Mouse (Mus musculus) hindbrain, embryonic 13.5 days (tissue): Measurements from ENCODE around the gene Alox12. TPM values are rescaled to one million over a fixed set of nuclear protein-coding genes. Genes with fewer than 3 reads are reported as not detected.

Source experiments
- ATAC-seq: fragments of 200-750 bp; cut with Nextera tagmentation; 2 replicates; pipeline ENCODE4 v1.8.0; 2017; ENCODE audit warnings: moderate TSS enrichment; ENCODE audit not compliant: low FRiP score
- H3K27ac ChIP-seq: fragments of 300-500 bp; sonication (generic); 2 replicates; pipeline ENCODE4 v1.5.1; 2015; ENCODE audit warnings: inconsistent platforms, mild to moderate bottlenecking, moderate library complexity
- H3K27me3 ChIP-seq: fragments of 300-500 bp; sonication (generic); 2 replicates; pipeline ENCODE4 v1.6.1; 2015; ENCODE audit warnings: mild to moderate bottlenecking, inconsistent platforms
- H3K36me3 ChIP-seq: fragments of 300-500 bp; sonication (generic); 2 replicates; pipeline ENCODE4 v1.6.1; 2015; ENCODE audit warnings: mild to moderate bottlenecking, inconsistent platforms
- H3K4me1 ChIP-seq: fragments of 300-500 bp; sonication (generic); replicated peaks from 2 replicates; pipeline ENCODE4 v1.6.1; 2015; ENCODE audit warnings: inconsistent platforms
- H3K4me2 ChIP-seq: fragments of 300-500 bp; sonication (generic); 2 replicates; pipeline ENCODE4 v1.6.1; 2015; ENCODE audit warnings: inconsistent platforms, mild to moderate bottlenecking, moderate library complexity
- H3K4me3 ChIP-seq: fragments of 300-500 bp; sonication (generic); 2 replicates; pipeline ENCODE4 v1.5.1; 2015; ENCODE audit warnings: mild to moderate bottlenecking, inconsistent platforms
- H3K9ac ChIP-seq: fragments of 300-500 bp; sonication (generic); 2 replicates; pipeline ENCODE4 v1.6.1; 2015; ENCODE audit warnings: mild to moderate bottlenecking, inconsistent platforms
- H3K9me3 ChIP-seq: fragments of 300-500 bp; sonication (generic); 2 replicates; pipeline ENCODE4 v1.6.1; 2016; ENCODE audit warnings: inconsistent platforms
- WGBS: fragments of 180-500 bp; shearing (Covaris S2); methylation state at CpG from one replicate; pipeline ENCODE4 v1.1.7; 2015; 5-methylcytosine and 5-hydroxymethylcytosine counted together
- polyA plus RNA-seq: library from polyadenylated mRNA; unstranded; fragments of >200 nt; fragmentation: Nextera tagmentation; extraction: Ambion mirVana; gene quantifications from 2 replicates; pipeline ENCODE4 v1.2.1, GENCODE M21; 2015

Gene Alox12
- polyA plus RNA-seq, 1 experiment from 2014 or later: 2.8 TPM

DNA sequence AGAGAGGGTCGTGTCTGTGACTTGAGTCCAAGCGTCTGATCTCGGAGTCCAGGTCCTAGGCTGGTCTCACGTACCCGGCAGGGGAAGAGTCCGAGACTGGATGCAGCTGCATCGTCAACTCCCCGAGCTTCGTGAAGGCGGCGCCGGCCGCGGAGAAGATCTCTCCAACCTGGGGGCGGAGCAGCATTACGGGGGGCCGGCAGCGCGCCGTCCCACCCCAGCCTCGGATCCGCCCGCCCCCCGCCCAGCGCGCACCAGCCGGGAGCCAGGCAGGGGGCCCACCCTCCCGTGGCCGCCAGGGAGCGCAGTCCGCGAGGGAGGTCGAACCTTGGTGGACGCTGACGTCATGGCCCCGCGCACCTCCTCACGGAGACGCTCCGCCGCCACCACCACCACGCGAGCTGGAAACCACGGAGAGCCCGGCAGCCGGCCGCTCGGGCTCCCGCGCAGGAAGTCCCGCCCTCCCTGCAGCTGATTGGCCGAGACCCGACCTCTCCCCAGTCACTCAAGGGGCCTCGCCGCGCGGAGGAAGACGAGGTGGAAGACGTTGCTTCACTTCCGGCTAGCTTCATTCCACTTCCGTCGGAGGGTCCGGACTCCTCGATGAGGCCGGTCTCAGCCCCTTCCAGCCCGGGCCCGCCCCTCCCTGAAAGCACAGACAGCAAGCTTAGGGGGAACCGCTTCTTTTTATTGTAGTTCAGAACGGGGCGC lies 17.5 kb downstream of the Alox12 start, which contains the start of gene 0610010K14Rik:
TSS of gene 0610010K14Rik (minus strand) at position 458 of the 711 bp plus-strand sequence.
- 0 out of 2 replicates have a peak, but pooled peaks cover 1% of the 10 kb centered on the region for H3K27me3 ChIP-seq
- H3K4me1 ChIP-seq: peaks cover 47% of the 10 kb centered on the region
- ATAC-seq: peak; percentile 93
- peak within 1 kb of the TSS; percentile 95 for H3K9ac ChIP-seq
- H3K36me3 ChIP-seq: peaks cover 21% of the 10 kb centered on the region
- H3K4me2 ChIP-seq: peak within 1 kb of the TSS; percentile 94
- peak within 1 kb of the TSS; percentile 93 for H3K4me3 ChIP-seq
- H3K9me3 ChIP-seq: no peaks in the 10 kb centered on the region
- WGBS: under 1% methylated on average over 66 of the region's 70 CpGs
- H3K27ac ChIP-seq: peak within 1 kb of the TSS; percentile 95

DNA sequence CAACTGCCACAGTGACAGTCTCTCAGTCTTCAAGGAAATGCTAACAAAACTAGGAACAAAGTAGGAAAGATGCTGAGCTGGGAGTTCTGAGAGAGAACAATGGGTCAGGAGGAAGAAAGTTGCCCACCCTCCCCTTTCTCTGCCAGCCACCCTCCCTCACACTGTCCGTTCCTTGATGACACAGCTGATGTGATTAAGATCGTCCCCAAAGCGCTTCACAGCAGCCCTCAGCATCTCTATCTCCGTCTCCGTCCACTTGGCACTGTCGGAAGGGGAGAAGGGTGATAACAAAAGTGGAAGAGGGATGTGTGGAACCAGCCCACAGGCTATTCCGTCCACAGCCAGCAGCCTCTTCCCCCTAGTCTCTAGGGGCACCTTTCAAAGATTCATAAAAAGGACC lies 18.4 kb downstream of the Alox12 start:
- ATAC-seq: no peak
- Histone ChIP-seq H3K27me3 (peaks cover 2% of the 10 kb centered on the region; the same call in 1 of the 2 replicates), H3K36me3 (peaks cover 21% of the 10 kb centered on the region), H3K4me2 (peak overlapping the region; percentile 94), H3K27ac (peak overlapping the region; percentile 95), H3K4me3 (peak overlapping the region; percentile 93), H3K9ac (peak overlapping the region; percentile 95), H3K4me1 (peaks cover 53% of the 10 kb centered on the region), H3K9me3 (no peaks in the 10 kb centered on the region)
- 35% methylated on average over 7 of the region's 7 CpGs for WGBS

DNA sequence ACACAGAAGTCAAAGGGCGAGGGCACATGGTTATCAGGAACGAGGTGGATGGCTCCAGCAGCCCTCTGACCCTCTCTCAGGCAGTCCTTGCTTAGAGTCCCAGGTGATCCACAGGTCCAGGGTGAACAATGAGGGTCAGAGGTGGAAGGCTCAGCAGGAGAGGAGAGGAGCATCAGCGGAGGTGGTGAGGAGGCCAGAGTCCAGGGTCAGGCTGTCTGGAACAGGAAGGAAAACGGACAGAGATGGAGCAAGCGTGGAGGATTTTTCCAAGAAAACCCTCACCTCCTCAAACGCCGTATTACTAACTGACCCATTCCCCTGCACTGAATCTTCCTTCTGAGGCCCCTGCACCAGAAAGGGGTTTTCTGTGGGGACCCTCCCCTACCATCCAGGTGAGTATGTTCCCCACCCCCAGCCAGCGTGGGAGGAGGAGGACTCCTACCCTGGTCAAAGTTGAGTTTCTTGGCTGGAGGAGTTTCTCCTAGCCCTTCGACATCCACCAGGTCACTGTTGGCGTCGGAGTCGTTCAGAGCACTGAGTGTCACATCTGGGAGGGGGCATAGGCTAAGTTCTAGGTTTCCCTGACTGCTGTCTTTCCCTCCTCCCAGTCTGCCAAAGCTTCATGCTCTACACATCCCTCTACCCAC lies 19.8 kb downstream of the Alox12 start:
- peaks cover 15% of the 10 kb centered on the region for H3K27me3 ChIP-seq
- peaks cover 21% of the 10 kb centered on the region for H3K36me3 ChIP-seq
- no peaks in the 10 kb centered on the region for H3K9me3 ChIP-seq
- ATAC-seq: no peak
- no peak overlapping the region; the same call in 1 of the 2 replicates for H3K9ac ChIP-seq
- no peak overlapping the region for H3K27ac ChIP-seq
- H3K4me2 ChIP-seq: no peak overlapping the region
- H3K4me3 ChIP-seq: no peak overlapping the region
- WGBS: 91% methylated on average over 12 of the region's 12 CpGs
- H3K4me1 ChIP-seq: peaks cover 49% of the 10 kb centered on the region

DNA sequence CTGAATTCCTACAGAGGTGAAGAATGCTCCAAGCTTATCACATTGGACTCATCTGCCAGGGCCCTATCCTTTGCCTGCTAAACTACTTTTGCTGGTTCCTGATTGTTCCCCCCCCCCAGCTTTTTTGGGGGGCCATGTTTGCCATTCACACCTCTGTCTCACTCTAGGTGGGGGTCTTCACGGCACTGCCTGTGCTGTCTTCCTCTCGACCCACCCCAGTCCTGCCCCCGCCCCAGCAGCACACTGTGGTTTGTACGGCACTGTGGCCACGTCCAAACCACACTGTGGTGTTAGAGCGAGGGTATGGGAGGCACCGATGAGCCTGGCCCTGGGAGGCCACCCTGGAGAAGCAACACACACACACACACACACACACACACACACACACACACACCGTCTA lies 20.7 kb downstream of the Alox12 start:
- Histone ChIP-seq H3K36me3 (peaks cover 21% of the 10 kb centered on the region), H3K9me3 (no peaks in the 10 kb centered on the region), H3K27ac (no peak overlapping the region), H3K4me1 (peaks cover 56% of the 10 kb centered on the region), H3K9ac (no peak overlapping the region), H3K4me3 (no peak overlapping the region), H3K4me2 (no peak overlapping the region), H3K27me3 (peaks cover 24% of the 10 kb centered on the region)
- WGBS: 88% methylated on average over 8 of the region's 8 CpGs
- no peak for ATAC-seq

DNA sequence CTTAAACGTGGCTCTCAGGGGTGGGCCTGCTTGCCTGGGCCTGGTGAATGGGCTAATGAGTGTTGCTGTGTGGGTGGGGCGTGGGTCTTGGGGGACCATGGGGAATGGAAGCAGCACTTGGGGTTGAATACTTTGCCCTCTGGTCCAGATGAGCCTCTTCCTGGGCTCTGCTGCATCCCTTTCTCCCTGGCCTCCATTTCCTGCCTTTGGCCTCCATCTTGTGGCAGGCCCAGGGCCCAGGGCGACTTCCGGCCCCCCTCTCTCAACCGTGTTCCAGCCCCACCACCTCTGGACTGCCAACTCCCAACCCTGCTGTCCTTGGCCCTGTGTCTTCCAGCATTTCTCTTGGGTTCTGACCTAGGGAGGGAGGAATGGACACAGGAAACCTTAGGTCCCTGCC lies 21.1 kb downstream of the Alox12 start:
- no peak overlapping the region for H3K9ac ChIP-seq
- H3K9me3 ChIP-seq: no peaks in the 10 kb centered on the region
- H3K36me3 ChIP-seq: peaks cover 21% of the 10 kb centered on the region
- peaks cover 29% of the 10 kb centered on the region for H3K27me3 ChIP-seq
- H3K4me2 ChIP-seq: no peak overlapping the region
- H3K27ac ChIP-seq: no peak overlapping the region
- ATAC-seq: no peak
- H3K4me1 ChIP-seq: peaks cover 58% of the 10 kb centered on the region
- no peak overlapping the region for H3K4me3 ChIP-seq
- WGBS: 56% methylated on average over 5 of the region's 5 CpGs

DNA sequence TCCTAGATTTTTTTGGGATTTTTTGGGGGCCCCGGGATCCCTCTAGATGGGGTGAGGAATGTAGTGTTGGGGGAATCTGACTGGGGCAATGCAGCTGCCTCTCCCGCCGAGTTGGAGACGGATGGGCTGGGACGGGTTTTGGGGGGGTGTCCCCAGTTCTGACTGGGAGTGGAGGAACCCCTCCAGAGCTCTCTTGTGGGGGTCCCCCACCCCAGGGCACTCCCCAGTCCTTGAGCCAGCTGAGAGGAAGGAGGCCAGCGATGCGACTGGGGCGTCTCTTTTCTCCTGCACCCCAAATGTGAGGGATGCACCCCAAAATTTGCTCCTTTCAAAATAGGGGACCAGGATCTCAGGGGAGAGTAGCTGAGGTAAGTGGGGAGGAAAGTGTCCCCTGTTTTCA lies 22.1 kb downstream of the Alox12 start:
- Histone ChIP-seq H3K9me3 (no peaks in the 10 kb centered on the region), H3K9ac (peak overlapping the region; percentile 70), H3K27me3 (peaks cover 39% of the 10 kb centered on the region), H3K4me1 (peaks cover 56% of the 10 kb centered on the region), H3K4me2 (peak overlapping the region; percentile 53), H3K4me3 (peak overlapping the region; percentile 31), H3K27ac (no peak overlapping the region), H3K36me3 (peaks cover 21% of the 10 kb centered on the region)
- 42% methylated on average over 8 of the region's 8 CpGs for WGBS
- no peak for ATAC-seq

DNA sequence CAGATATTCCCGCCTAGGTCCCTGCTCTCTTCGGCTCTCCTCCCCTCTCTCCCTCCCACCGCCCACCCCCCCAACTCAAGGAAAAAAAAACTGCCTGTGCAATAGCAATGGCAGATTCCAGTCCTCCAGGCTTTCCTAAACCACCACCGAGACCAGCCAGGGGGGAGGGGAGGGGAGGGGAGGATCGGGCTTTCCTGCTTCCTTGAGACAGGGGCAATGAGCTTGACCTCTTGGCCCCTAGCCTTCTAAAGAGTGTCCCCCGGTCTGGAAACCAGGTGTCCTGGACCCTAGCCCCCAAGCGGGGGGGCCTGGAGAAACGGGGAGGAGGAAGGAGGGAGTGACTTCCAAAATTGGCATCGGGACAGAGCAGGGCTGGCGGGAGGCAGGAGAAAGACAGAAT lies 22.6 kb downstream of the Alox12 start:
- WGBS: 11% methylated on average over 7 of the region's 10 CpGs
- Histone ChIP-seq H3K36me3 (peaks cover 21% of the 10 kb centered on the region), H3K4me1 (peaks cover 56% of the 10 kb centered on the region), H3K9me3 (no peaks in the 10 kb centered on the region), H3K9ac (peak overlapping the region; percentile 70), H3K27ac (no peak overlapping the region), H3K27me3 (peaks cover 43% of the 10 kb centered on the region), H3K4me3 (peak overlapping the region; percentile 31), H3K4me2 (peak overlapping the region; percentile 53)
- no peak for ATAC-seq

DNA sequence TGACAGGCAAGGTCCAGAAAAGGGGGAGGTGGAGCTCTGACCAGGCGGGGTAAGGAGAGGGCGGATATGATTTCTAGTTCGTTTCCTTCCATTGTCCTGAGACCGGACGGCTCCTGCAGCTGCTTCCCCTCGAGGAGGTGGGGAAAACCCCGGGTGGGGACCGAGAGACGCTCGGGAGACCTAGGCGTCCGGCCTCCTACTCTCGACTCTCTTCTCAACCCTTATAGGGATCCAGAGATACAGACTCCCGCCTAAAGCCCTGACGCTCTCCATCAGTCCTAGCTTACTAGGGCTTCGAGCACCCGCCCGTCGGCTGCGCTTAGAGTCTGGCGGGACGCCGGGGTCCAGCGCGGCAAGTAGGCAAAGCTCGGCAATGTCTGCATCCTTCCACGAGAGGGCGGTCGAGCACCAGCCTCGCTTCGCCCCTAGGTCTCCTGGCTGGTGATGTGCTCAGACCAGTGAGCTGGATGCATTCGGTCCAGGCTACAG lies 24.9 kb downstream of the Alox12 start:
- ATAC-seq: no peak
- peaks cover 66% of the 10 kb centered on the region for H3K27me3 ChIP-seq
- under 1% methylated on average over 32 of the region's 32 CpGs for WGBS

DNA sequence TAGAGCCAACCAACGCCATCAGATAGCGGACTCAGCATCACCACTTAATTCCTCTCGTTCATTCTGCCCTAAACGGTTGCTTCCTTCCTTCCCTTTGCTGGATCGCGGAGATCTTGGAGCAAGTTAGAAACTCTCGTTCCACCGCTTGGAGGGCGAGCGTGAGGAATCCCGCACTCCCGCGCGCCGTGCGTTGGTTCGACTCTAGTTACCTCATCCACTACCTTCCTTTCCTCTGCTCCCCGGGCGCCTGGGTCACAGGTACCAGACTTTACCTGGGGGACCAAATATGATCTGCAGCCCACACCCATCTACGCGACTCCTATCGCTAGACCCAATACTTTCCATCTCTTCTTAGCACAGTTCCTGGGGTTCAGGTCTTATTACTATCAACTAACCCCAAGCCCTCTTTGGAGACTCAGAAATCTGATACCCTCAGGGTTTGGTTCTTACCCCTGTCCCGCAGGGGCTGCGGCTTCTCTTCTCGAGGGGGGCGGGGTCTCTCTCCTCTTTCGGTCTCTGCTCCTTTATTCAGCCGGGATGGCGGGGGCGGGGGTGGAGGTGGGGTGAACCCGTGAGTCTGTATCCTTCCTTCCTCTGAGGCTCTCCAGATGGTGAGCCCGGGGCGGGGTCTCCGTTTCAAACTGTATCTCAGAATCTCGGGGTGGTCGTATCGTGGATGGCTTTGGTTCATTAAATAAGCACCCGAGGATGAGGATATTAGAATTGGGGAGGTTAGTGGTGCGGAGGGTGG lies 25.7 kb downstream of the Alox12 start, which contains the start of gene Bcl6b:
TSS of gene Bcl6b (minus strand) at position 539 of the 751 bp plus-strand sequence.
- Histone ChIP-seq H3K4me1 (peaks cover 51% of the 10 kb centered on the region), H3K27me3 (peaks cover 74% of the 10 kb centered on the region), H3K4me3 (peak within 1 kb of the TSS; percentile 29), H3K36me3 (peaks cover 5% of the 10 kb centered on the region), H3K4me2 (peak within 1 kb of the TSS; percentile 51), H3K27ac (peak within 1 kb of the TSS; percentile 5; the same call in 1 of the 2 replicates), H3K9ac (peak within 1 kb of the TSS; percentile 55; the same call in 1 of the 2 replicates), H3K9me3 (no peaks in the 10 kb centered on the region)
- no peak for ATAC-seq
- WGBS: 2% methylated on average over 39 of the region's 39 CpGs

More for the DNA sequence above, 24.9 kb downstream of the Alox12 start:
- H3K4me1 ChIP-seq: peaks cover 51% of the 10 kb centered on the region
- no peak overlapping the region for H3K9ac ChIP-seq
- H3K36me3 ChIP-seq: peaks cover 14% of the 10 kb centered on the region
- peak overlapping the region; percentile 51 for H3K4me2 ChIP-seq
- H3K27ac ChIP-seq: 0 out of 2 replicates have a peak overlapping the region, but pooled peaks have one; percentile 5
- H3K4me3 ChIP-seq: peak overlapping the region; percentile 29
- H3K9me3 ChIP-seq: no peaks in the 10 kb centered on the region

DNA sequence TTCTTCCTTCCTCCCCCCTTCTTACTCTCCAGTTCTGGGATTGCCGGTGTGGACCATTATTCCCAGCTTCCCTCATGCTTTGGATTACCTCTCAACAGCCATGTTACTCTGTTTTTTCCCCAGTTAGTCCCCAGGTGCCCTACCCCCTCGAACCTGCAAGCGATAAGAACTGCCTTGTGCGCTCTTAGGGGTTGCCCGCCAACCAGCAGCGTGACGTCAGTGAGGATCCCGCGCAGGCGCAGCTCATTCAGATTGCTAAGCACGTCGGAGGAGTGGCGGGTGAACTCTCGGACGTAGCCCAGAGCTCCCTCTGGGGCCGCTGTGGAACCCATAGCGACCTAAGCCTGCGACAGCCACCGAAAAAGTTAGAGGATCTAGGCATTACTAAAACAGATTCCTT lies 26.3 kb downstream of the Alox12 start:
- Histone ChIP-seq H3K27ac (no peak overlapping the region), H3K27me3 (peaks cover 80% of the 10 kb centered on the region), H3K4me2 (peak overlapping the region; percentile 51), H3K4me1 (peaks cover 51% of the 10 kb centered on the region), H3K9me3 (no peaks in the 10 kb centered on the region), H3K9ac (peak overlapping the region; percentile 55; the same call in 1 of the 2 replicates), H3K36me3 (no peaks in the 10 kb centered on the region), H3K4me3 (peak overlapping the region; percentile 29)
- under 1% methylated on average over 19 of the region's 19 CpGs for WGBS
- no peak; the same call in 1 of the 2 replicates for ATAC-seq

DNA sequence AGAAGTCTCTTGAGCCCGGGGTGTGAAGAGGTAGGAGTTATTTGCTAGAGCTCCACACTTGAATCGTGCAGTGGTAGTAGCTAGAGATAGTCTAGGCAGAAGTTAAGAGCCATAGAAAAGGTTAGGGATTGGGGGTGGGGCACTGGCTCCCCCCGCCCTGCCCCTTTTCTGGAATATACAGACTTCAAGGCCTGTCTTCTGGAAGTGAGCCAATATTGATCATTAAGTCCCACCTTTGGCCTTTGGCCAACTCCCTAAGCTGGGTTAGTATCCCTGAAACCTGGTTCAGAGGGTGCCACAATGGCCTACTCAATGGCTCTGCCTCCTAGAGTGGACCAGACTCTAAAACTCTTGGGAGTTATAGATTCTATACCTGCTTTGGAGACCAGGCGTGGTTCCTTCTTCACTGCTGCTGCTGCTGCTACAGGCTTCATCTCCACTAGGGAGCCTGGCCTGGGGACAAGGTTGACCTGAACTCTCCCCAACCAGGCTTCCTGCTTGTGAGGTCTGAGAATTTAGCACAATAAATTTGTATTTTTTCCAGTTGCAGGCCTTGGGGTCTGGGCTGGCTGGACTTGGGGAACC lies 27.4 kb downstream of the Alox12 start:
- no peak overlapping the region for H3K4me3 ChIP-seq
- H3K36me3 ChIP-seq: no peaks in the 10 kb centered on the region
- H3K27ac ChIP-seq: no peak overlapping the region
- no peak for ATAC-seq
- no peaks in the 10 kb centered on the region for H3K9me3 ChIP-seq
- 0 out of 2 replicates have a peak overlapping the region, but pooled peaks have one; percentile 55 for H3K9ac ChIP-seq
- WGBS: 89% methylated on average over 4 of the region's 4 CpGs
- peak overlapping the region; percentile 51; the same call in 1 of the 2 replicates for H3K4me2 ChIP-seq
- H3K4me1 ChIP-seq: peaks cover 45% of the 10 kb centered on the region
- H3K27me3 ChIP-seq: peaks cover 85% of the 10 kb centered on the region
